Mouse (Mus musculus) left cerebral cortex, postnatal 36 days (tissue): ENCODE measurements around the gene Rbck1. TPM values are rescaled to one million over a fixed set of nuclear protein-coding genes. Genes with fewer than 3 reads are reported as not detected.
"Not testable (repeated sequence)": the region's sequence is repeated elsewhere in the genome, so short reads cannot be mapped to it uniquely, and the experiment has no call there.

ENCODE experiments used
- DNase-seq, 2 experiments: peaks; one replicate each; pipeline ENCODE4 v3.0.0; 2021 to 2022; ENCODE audit warnings: low spot score in 2 of 2, mixed read lengths in 1 of 2
- intact Hi-C: fragments of 180-260 bp; cut with DNase I; formaldehyde crosslinking; loops from one replicate; pipeline ENCODE4 v1.15.1; 2025
- total RNA-seq, 2 experiments: library from RNA; stranded (reverse); gene quantifications; 2 replicates each; pipeline ENCODE4 v1.2.3; 2021

The Rbck1 gene
- 100 to 1,000 TPM in 1 of 2 experiments, 10 to 100 TPM in 1; 92.3 to 124 TPM for total RNA-seq

GRCm38 (mm10) chr2:152332101-152332825 is at the start of gene Rbck1:
Gene Rbck1, minus strand, starts transcription at chr2:152332653.
- intact Hi-C loops = no loop called here
- peak; percentile 91 to 92 for DNase-seq

GRCm38 (mm10) chr2:152376345-152376741 is 43.9 kb upstream of the Rbck1 start, which contains the start of gene Nrsn2:
Gene Nrsn2, minus strand, starts transcription at chr2:152376638.
- DNase-seq = peak; percentile 41 to 61
- intact Hi-C loops = no loop called here

- DNase-seq = peak; percentile 43 to 45
- intact Hi-C loops = no loop called here
Measured at GRCm38 (mm10) chr2:152375652-152376344, 43.3 kb upstream of the Rbck1 start.

- intact Hi-C loops = no loop called here
- DNase-seq = no peak
Measured at GRCm38 (mm10) chr2:152373547-152373946, 41.1 kb upstream of the Rbck1 start.

GRCm38 (mm10) chr2:152372661-152373060 is 40.2 kb upstream of the Rbck1 start:
- intact Hi-C loops = no loop called here

GRCm38 (mm10) chr2:152372104-152372503 is 39.7 kb upstream of the Rbck1 start:
- no peak for DNase-seq
- intact Hi-C loops = no loop called here

More at GRCm38 (mm10) chr2:152372661-152373060, 40.2 kb upstream of the Rbck1 start:
- no peak for DNase-seq

GRCm38 (mm10) chr2:152368532-152369140 is 36.2 kb upstream of the Rbck1 start:
- intact Hi-C loops = loop anchor here (10.0 kb wide), 1 partner anchor 344 kb away; no protein-coding TSS in a partner anchor
- DNase-seq = no peak

GRCm38 (mm10) chr2:152367917-152368316 is 35.5 kb upstream of the Rbck1 start:
- intact Hi-C loops = loop anchor here (10.0 kb wide), 1 partner anchor 343 kb away; no protein-coding TSS in a partner anchor
- no peak for DNase-seq

- intact Hi-C loops = loop anchor here (10.0 kb wide), 1 partner anchor 339 kb away; no protein-coding TSS in a partner anchor
- DNase-seq = peak; percentile 45 to 61
Measured at GRCm38 (mm10) chr2:152363245-152364147, 31.0 kb upstream of the Rbck1 start.

- intact Hi-C loops = loop anchor here (10.0 kb wide), 1 partner anchor 336 kb away; no protein-coding TSS in a partner anchor
- no peak for DNase-seq
Measured at GRCm38 (mm10) chr2:152361193-152361592, 28.7 kb upstream of the Rbck1 start.

- intact Hi-C loops = loop anchor here (10.0 kb wide), 1 partner anchor 336 kb away; no protein-coding TSS in a partner anchor
- DNase-seq = no peak
Measured at GRCm38 (mm10) chr2:152360271-152360775, 27.9 kb upstream of the Rbck1 start.

- DNase-seq = no peak
- intact Hi-C loops = loop anchor here (10.0 kb wide), 1 partner anchor 335 kb away; no protein-coding TSS in a partner anchor
Measured at GRCm38 (mm10) chr2:152359616-152360015, 27.2 kb upstream of the Rbck1 start.

- intact Hi-C loops = not testable (repeated sequence)
Measured at GRCm38 (mm10) chr2:152358977-152359376, 26.5 kb upstream of the Rbck1 start.

GRCm38 (mm10) chr2:152357254-152357653 is 24.8 kb upstream of the Rbck1 start:
- no peak for DNase-seq
- intact Hi-C loops = no loop called here

More at GRCm38 (mm10) chr2:152358977-152359376, 26.5 kb upstream of the Rbck1 start:
- not testable (repeated sequence) for DNase-seq

GRCm38 (mm10) chr2:152349842-152350540 is 17.5 kb upstream of the Rbck1 start:
- intact Hi-C loops = no loop called here
- DNase-seq = peak; percentile 33 to 38

GRCm38 (mm10) chr2:152349205-152349604 is 16.8 kb upstream of the Rbck1 start:
- no peak for DNase-seq
- intact Hi-C loops = no loop called here

- intact Hi-C loops = no loop called here
- no peak for DNase-seq
Measured at GRCm38 (mm10) chr2:152347722-152348121, 15.3 kb upstream of the Rbck1 start.

GRCm38 (mm10) chr2:152346776-152347465 is 14.5 kb upstream of the Rbck1 start:
- DNase-seq = no peak
- intact Hi-C loops = no loop called here
